Mouse (Mus musculus) adrenal gland, postnatal 36 days (tissue): ENCODE data around the gene Enah. TPM values are rescaled to one million over a fixed set of nuclear protein-coding genes. Genes with fewer than 3 reads are reported as not detected.

Experiments used
- DNase-seq, 2 experiments: peaks; one replicate each; pipeline ENCODE4 v3.0.0; 2021; ENCODE audit warnings: mixed read lengths in 1 of 2
- total RNA-seq, 2 experiments: library from RNA; stranded (reverse); gene quantifications; 2 replicates each; pipeline ENCODE4 v1.2.3; 2021

Enah gene
- total RNA-seq, 2 experiments from 2014 or later: 52.9 to 78.1 TPM

DNA sequence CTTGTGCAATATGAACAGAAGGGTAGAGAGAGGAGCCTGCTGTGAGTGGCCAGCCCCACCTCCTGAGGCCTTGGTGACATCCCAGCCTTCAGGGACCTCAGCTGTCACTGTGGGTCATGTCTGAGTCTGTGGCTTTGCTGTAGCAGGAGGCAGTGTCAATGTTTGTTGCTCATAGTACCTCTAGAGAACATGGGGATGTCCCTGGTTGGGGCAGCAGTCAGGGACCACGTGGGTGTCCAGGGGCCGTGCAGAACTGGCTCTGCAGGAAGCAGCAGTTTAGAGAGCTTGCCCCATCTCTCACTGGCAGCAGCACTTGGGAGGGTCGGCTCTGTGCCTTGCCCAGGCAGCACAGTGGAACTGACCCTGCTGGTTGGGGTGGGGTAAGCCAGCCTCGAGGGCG is 142.7 kb downstream of the Enah start:
- DNase-seq: no peak

DNA sequence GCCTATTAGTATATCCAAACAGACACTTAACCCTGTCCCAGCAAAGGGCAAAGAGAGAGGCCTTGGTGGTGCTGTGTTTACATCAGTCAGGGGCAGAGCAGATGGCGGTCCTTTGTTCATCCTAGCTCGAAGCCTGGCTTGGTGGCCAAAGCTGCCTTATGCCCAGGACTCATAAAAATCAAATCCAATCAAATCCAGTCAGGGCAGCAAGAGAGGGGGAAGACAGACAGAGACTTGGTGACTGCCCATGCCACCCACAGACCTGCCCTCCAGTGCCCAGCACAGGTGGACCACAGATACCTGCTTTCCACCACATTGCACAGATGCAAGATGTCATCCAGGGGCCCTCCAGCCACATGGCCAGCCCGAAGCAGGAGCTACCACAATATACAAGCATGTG is 143.1 kb downstream of the Enah start:
- no peak for DNase-seq

DNA sequence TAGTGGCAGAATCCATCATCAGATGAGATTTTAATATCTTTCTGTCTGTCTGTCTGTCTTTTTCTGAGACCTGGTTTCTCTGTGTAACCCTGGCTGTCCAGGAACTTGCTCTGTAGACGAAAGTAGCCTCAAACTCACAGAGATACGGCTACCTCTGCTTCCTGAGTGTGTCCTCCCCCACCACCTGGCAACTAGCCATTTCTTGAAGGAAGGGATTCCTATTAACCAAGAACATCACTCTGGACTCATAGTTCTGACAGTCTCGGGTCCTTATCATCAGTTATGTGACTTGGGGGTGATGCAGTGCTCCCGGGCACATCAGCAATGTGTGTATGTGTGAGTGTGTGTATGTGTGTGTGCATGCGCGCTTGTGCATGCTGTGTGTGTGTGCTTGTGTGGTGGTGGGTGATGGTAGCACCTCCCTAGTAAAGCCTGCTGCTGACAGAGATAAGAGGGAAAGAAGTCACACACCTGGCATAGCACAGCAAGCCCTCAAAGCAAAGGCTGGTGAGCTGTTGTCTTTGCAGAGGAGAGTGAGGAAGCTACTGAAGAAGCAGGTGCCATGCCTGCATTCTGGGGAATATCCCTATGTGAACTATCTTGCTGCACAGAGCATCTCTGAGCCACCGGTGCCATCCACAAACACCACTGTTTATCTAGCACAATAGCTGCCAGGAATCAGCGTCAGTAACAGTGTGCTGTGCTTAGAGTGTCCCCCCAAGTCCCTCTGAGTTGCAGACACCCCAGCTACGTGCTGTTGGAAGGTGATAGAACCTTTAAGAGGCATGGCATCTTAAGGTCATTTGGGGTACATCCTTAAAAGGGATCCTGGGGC is 146.5 kb downstream of the Enah start:
- DNase-seq: no peak

DNA sequence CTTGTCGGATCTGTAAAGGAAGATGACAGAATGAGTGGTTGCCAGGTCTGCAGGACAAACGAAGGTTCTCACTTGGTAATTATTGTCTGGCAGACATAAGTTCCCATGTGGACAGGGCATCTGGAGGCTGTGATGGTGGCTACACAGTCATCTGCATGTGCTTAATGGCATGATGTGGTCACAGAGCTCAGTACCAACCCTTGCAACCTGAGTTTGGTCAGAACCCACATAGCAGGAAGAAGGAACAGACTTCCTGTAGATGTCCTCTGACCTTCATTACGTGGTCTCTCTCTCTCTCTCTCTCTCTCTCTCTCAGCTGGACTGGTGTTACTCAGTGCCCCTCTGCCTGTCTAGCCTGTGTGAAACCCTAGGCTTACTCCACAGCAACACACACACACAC is 147.2 kb downstream of the Enah start:
- no peak for DNase-seq

DNA sequence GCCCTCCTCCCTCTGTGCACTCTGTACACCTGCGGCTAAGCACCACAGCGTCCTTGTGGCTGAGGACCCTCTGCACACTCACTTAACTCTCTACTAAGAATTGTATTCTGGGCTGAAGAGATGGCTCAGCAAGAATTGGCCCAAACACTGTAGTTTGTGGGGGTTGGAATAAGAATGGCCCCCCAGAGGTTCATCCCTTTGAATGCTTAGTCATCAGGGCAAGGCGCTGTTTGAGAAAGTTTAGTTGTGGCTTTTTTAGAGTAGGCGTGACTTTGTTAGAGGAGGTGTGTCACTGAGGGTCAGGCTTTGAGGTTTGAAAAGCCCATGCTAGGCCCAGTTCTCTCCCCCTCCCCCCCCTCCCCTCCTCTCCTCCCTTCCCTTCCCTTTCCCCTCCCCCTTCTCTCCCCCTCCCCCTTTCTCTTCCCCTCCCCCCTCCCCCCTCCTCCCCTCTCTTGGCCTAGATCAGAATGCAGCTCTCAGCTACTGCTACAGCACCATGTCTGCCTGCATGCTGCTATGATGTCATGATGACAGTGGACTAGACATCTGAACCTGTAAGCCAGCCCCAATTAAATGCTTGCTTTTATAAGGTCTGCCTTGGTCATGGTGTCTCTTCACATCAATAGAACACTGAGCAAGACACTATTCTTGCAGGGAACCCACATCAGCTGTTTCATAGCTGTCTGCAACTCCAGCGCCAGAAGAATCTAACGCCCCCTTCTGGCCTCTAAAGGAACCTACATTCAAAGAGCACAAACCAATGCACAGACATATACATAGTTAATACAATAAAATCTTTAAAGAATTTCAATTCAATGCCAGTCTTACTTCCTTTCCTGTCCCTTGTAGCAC is 153.1 kb downstream of the Enah start:
- no peak for DNase-seq

DNA sequence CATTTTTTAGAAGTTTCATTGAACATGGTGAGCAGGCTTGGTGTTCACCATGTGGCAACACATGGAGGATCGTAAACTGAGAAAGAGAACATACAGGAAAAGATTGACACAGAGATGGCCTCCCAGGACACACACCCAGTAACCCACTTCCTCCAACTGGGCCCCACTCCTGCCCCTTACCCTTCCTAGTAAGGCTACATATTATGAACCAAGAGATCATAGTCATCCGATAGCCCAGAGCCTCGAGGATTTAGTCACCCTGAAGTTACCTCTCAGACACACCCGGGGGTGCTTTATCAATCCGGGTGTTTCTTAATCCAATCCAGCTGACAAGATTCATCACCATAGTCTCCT is 153.9 kb downstream of the Enah start:
- no peak for DNase-seq

DNA sequence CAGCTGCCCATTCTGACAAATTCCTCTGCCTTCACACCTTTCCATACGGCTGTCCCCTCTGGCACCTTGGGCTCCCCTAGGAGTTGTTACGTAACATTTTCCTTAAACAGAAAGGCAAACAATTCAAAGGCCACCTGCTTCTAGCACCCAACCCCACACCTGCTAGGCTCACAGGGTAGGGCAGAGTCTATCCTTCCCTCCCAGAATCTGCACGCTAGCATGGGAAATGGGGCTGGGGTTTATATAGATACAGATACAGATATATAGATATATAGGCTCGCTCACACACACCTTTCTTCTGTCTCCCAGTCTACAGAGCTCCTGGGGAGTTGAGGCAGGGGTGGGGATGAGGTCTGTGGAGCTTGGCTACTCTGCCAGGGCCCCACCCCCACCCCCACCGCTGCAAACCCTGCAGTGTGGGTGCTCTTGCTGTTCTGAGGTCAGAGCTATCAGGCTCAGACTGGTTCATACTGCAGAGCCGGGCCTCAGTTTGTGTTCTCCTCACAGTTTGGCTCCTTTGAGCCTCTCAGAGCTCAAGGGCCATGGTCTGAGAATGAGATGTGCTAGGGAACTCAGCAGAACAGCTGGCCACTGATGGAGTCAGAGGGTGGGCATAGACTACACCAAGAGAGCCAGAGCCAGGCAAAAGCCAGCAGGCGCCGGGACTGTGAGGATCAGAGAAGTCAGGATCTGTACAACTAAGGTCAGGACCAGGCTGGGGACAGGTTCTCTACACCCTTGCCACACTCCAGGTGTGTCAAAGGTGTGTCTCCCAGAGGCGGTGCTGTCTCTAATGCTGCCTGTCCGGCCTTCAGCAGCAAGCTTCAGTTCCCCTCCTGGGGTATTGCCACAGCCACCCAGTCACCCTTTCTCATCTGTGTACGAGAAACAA is 154.6 kb downstream of the Enah start:
- no peak for DNase-seq

DNA sequence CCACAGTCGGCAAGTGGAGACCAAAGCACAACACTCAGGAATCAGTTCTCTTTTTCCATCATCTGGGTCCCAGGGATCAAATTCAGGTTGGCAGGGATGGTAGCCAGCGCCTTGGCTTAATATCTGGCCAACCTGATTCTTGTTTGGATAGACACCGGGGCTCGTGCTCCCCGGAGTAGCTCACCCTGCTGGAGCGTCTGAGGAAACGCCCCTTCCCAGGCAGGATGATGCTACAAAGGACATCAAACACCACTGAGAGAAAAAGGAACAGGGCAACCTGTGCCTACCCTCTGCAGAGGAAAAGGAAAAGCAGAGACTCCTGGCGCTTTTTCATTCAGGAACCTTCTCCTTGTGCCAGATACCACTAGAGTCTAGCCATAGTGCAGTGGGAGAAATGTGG is 156.4 kb downstream of the Enah start:
- DNase-seq: no peak

DNA sequence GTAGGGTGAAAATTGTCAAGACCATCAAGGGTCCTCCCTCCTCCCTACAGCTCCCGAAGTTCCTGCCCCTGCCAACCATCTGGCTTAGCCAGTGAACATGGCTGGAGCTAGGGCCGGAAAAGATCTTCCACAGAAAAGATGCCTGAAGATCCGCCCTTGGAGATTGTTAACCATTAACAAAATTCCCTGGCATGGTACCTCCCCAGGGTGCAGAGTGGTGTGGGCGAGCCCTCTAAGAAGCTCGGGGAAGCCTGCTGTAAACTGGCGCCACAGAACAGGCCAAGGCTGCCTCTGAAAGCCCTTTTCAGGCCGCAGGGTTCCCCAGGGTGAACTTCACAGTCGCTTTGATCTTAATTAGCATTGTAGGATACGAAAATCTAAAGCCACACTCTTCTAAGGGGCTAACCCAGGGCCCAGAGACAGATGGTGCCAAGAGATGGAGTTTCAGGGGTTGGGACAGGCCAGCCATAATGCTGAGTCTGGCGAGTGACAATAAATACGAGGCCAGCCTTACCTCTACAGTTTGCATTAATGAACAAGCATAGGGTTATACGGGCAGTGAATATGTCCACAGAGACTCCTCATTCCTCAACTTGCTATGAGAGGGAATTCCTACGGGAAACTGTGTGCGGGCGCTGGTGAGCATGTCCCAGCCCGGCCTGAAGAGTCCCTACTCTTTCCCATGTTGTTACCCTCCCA is 157.0 kb downstream of the Enah start:
- DNase-seq: no peak

DNA sequence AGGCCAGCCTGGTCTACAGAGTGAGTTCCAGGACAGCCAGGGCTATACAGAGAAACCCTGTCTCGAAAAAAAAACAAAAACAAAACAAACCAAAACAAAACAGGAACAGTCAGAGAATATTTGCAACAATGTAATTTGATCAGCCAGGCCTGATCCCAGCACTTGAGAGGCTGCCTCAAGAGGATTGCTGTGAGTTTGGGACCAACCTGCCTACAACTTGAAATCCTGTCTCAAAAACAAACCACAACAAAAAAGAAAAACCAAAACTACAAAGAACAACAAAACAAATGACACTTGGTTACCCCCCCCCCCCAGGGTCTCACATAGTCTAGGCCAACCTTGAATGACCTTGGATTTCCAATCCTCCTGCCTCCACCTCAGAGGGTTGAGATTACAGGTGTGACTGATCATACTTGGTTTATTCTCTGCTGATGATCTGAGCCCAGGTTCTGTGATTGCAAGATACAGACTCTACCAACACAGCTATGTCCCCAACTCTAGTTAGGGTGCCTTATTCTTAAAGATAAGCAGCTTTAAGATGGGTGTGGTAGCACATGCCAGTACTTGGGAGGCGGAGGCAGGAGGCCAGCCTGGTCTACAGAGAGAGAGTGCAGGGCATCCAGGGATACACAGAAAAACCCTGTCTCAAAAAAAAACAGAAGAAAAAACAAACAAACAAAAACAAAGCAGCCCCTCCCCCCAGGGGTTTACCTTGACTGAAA is 158.4 kb downstream of the Enah start:
- no peak for DNase-seq

DNA sequence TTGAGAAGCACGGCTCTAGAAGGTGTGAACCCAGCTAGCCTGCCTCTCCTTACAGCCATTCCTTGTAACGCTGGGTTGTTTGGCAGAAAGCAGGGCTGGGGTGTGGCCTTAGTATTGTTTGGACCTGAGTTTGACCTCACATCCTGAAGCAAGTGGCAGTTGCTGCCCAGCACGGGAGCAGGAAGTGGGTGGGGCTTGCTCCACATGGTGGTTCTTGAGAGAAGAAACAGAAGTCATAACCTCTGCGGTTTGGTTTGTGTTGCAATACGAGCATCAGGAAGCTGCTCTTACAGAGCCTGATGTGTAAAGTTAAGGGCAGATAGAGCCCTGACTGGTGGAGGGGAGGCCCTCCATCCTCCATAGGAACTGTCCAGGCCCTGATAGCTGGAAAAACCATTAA is 159.1 kb downstream of the Enah start:
- DNase-seq: peak; percentile 73 to 84

DNA sequence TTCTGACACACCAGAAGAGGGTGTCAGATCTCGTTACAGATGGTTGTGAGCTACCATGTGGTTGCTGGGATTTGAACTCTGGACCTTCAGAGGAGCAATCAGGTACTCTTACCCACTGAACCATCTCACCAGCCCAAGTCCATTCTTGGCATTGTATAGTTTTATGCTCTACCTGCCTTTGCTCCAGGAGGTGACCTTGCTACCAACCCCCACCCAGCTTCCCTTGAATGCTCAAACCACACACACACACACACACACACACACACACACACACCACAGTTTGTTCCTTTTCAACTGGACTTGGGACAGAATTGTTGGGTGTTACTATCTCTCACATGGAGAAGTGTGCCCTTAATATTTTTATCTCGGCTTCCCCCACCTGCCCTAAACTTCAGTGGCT is 163.5 kb downstream of the Enah start:
- DNase-seq: no peak

DNA sequence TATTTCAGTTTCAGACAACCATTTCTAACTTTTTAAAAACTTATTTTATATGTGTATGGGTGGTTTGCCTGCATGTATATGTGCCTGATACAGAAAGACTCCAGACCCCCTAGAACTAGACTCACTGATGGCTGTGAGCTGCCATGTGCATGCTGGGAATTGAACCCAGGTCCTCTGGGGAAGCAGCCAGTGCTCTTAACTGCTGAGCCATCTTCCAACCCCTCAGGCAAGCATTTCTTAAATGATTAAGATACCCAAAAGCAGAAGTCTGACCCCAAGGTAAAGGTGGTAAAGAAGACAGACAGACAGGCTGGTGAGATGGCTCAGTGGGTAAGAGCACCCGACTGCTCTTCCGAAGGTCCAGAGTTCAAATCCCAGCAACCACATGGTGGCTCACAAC is 165.0 kb downstream of the Enah start:
- DNase-seq: no peak

DNA sequence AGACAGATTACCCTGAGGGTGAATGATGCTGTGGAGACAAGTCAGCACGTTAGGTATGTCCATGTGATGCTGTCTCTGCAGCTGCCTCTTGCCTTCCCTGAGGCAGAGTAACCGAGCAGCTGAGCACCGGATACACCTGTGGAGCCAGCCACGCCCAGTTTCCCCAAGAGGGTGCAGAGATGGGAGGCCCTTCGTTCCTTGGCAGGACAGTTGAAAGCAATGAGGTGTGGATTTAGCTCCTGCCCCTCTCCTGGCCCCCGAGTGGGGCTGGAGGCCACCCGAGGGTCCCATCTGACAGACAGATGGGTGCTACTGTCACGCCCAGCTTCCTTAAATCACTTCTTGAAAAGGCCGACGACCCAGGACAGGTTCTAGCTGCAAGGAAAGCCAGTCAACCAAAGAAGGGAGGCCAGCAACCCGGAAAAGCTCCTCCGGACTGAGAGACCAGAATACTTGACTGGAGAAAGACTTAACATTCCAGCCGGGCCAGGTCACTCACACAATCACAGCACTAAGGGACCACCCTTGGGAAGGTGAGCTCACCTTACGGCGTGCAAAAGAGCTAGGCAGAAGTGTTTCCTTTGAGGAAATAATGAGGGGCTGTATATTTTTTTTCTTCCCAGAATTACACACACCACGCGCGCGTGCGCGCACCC is 166.6 kb downstream of the Enah start:
- no peak for DNase-seq

DNA sequence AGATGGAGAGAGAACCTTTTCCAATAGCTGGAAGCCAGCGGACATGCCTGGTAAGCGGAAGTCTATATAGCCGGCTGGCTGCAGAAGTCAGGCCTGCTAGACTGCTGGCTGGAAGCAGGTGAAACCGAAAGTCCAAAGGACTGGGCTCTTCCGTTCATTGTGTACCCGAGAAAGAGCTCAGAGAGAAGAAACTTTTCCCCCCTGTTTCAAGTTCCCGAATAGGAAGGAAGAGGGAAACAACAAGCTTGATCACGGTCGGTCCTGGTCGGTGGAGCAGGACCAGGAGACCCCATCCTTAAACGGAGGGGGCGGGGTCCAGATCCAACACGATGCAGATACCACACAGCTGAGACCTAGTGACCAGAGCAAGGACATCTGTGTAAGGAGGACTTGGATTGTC is 167.3 kb downstream of the Enah start:
- DNase-seq: peak in 1 of 2 experiments; percentile 11

DNA sequence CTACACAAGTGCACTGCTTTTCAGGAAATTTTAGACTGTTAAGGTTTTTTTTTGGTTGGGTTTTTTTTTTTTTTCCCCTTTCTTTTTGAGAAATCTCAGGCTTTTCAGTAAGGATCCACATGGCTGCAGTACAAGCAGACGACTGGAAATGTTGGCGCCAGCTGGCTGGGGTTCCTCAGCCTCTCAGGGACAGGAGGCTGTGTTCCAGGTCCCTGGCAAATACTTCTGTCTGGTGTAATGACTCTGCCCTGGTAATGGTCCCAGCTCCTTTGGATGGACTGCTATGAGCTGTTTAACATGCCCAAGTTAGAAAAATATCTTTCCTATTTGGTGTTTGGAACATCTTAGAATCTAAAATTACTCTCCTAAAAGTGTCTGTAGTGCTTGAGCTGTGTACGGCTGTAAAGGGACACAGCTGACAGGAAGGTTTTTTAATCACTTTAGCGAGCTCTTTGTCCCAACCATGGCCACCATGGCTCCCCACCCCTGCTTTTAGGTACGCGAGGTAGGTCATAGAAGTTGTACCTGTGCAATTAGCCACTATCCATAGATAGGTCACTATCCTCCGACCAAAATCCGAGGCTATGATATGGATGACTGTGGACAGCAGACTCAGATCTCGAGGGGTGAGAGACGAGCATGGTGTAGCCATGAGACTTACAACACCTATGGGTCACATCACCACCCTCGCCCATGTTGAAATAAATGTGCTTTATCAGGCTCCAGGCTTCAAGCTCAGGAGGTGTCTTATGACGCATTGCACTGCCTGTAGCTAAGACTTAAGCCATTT is 168.1 kb downstream of the Enah start:
- peak; percentile 13 to 43 for DNase-seq

DNA sequence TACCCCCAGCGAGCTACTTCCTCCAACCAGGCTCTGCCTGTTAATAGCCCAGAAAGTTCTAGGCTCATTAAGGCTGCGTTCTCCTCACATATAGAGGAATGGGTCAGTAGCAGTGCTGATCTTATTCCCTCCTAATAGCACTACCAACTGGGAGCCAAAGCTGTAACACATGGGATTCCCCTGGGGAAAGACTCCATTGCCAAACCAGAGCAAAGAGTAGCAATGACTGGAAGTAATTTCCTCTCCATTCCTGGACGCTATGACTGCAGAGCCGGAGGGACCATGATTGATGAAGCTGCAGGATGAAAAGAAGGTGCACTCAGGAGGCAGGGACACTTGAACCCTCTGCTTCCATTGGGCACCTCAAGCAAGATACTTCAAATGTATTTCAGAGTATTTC is 169.3 kb downstream of the Enah start:
- DNase-seq: peak in 1 of 2 experiments; percentile 22

DNA sequence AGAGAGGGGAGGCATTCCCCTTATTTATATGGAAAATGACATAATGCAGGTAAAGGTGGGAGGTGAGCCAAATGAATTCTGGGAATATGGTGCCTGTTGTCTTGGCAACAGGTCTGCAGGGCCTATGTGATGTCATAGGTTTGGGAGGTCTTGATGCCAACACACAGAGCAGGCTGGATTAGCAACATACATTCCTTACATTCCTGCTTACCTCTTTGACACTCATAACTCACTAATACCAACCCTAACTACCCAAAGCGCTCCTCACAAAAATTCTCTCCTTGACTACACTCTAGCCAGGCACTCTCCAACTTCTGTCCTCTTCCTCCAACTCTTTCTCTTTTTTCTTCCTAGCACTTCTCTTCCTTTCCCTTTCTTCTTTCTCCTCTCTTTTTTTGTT is 171.6 kb downstream of the Enah start:
- no peak for DNase-seq

DNA sequence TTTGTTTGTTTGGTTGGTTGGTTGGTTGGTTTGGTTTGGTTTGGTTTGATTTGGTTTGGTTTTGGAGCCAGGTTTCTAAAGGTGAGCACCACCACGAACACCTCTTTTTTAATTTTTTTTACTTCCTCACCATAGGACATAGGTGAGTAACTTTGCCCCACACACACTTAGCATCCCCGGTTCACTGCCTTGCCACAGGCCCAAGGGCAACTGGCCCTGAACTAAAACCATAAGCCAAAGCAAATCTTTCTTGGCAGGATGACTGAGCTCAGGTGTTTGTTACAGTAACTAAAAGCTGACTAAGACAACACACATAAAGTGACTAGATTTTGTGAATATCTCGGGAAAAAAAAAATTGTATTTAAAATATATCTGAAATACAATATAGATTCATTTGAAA is 172.4 kb downstream of the Enah start:
- DNase-seq: no peak
